Mouse (Mus musculus): ENCODE results near the gene Smarcd1.
A peak's percentile ranks its signal among the peaks of the same experiment; 100 is the strongest.
"Not testable (repeated sequence)": the region's sequence is repeated elsewhere in the genome, so short reads cannot be mapped to it uniquely, and the experiment has no call there.

Smarcd1 gene

GRCm38 (mm10) chr15:99679008-99679407, 22.9 kb upstream of the Smarcd1 start:
- no peak for DNase-seq (ENCODE audit: extremely low read depth, insufficient read length, low spot score)

- no peak for DNase-seq (ENCODE audit: extremely low read depth, insufficient read length, low spot score)
Observed at GRCm38 (mm10) chr15:99682880-99683279, 19.0 kb upstream of the Smarcd1 start.

- DNase-seq (ENCODE audit: extremely low read depth, insufficient read length, low spot score): no peak
Observed at GRCm38 (mm10) chr15:99684156-99684555, 17.8 kb upstream of the Smarcd1 start.

- DNase-seq (ENCODE audit: extremely low read depth, insufficient read length, low spot score): peak; percentile 48
Observed at GRCm38 (mm10) chr15:99688712-99689111, 13.2 kb upstream of the Smarcd1 start.

GRCm38 (mm10) chr15:99690924-99691323, 11.0 kb upstream of the Smarcd1 start:
- no peak for DNase-seq (ENCODE audit: extremely low read depth, insufficient read length, low spot score)

GRCm38 (mm10) chr15:99691976-99692375, 10.0 kb upstream of the Smarcd1 start:
- DNase-seq (ENCODE audit: extremely low read depth, insufficient read length, low spot score): no peak

GRCm38 (mm10) chr15:99697309-99697708, 4.6 kb upstream of the Smarcd1 start:
- DNase-seq (ENCODE audit: extremely low read depth, insufficient read length, low spot score): no peak

- no peak for DNase-seq (ENCODE audit: extremely low read depth, insufficient read length, low spot score)
Observed at GRCm38 (mm10) chr15:99698533-99699085, 3.3 kb upstream of the Smarcd1 start.

- DNase-seq (ENCODE audit: extremely low read depth, insufficient read length, low spot score): no peak
Observed at GRCm38 (mm10) chr15:99699715-99700114, 2.2 kb upstream of the Smarcd1 start.

GRCm38 (mm10) chr15:99700219-99701106, 1.5 kb upstream of the Smarcd1 start:
- DNase-seq (ENCODE audit: extremely low read depth, insufficient read length, low spot score): no peak

- not testable (repeated sequence) for DNase-seq (ENCODE audit: extremely low read depth, insufficient read length, low spot score)
Observed at GRCm38 (mm10) chr15:99701640-99701998, 310 bp upstream of the Smarcd1 start.

GRCm38 (mm10) chr15:99703104-99703503, 1.2 kb downstream of the Smarcd1 start:
- DNase-seq (ENCODE audit: extremely low read depth, insufficient read length, low spot score): no peak

- DNase-seq (ENCODE audit: extremely low read depth, insufficient read length, low spot score): no peak
Observed at GRCm38 (mm10) chr15:99703676-99704040, 1.7 kb downstream of the Smarcd1 start.

GRCm38 (mm10) chr15:99704041-99704681, 2.2 kb downstream of the Smarcd1 start:
- DNase-seq (ENCODE audit: extremely low read depth, insufficient read length, low spot score): no peak

- no peak for DNase-seq (ENCODE audit: extremely low read depth, insufficient read length, low spot score)
Observed at GRCm38 (mm10) chr15:99704881-99705280, 3.0 kb downstream of the Smarcd1 start.

GRCm38 (mm10) chr15:99705440-99706048, 3.6 kb downstream of the Smarcd1 start, which contains the start of gene Gm17349:
Gene Gm17349 (minus strand): TSS chr15:99705490.
- DNase-seq (ENCODE audit: extremely low read depth, insufficient read length, low spot score): no peak

GRCm38 (mm10) chr15:99708176-99708575, 6.2 kb downstream of the Smarcd1 start:
- DNase-seq (ENCODE audit: extremely low read depth, insufficient read length, low spot score): no peak

GRCm38 (mm10) chr15:99710221-99711190, 8.6 kb downstream of the Smarcd1 start:
- DNase-seq (ENCODE audit: extremely low read depth, insufficient read length, low spot score): no peak

- no peak for DNase-seq (ENCODE audit: extremely low read depth, insufficient read length, low spot score)
Observed at GRCm38 (mm10) chr15:99711491-99711890, 9.6 kb downstream of the Smarcd1 start.

Data from 3134 (cell line).